Mouse (Mus musculus): ENCODE data around the gene Gab2. TPM values are rescaled to one million over a fixed set of nuclear protein-coding genes. Genes with fewer than 3 reads are reported as not detected.

Gene Gab2
- total RNA-seq, 2 experiments from 2014 or later = 8.7 to 9.8 TPM

GRCm38 (mm10) chr7:97094241-97094640 is 12.9 kb downstream of the Gab2 start:
- intact Hi-C loops (cut with DNase I; ENCODE audit: low total_unique reads) = no loop called here
- DNase-seq = no peak

GRCm38 (mm10) chr7:97108119-97108518 is 26.7 kb downstream of the Gab2 start:
- intact Hi-C loops (cut with DNase I; ENCODE audit: low total_unique reads) = no loop called here
- no peak for DNase-seq

- no peak for DNase-seq
- intact Hi-C loops (cut with DNase I; ENCODE audit: low total_unique reads) = no loop called here
These were observed 47.6 kb downstream of the Gab2 start for GRCm38 (mm10) chr7:97128949-97129348.

- intact Hi-C loops (cut with DNase I; ENCODE audit: low total_unique reads) = no loop called here
- no peak for DNase-seq
These were observed 55.1 kb downstream of the Gab2 start for GRCm38 (mm10) chr7:97136453-97136852.

- intact Hi-C loops (cut with DNase I; ENCODE audit: low total_unique reads) = no loop called here
These were observed 69.9 kb downstream of the Gab2 start for GRCm38 (mm10) chr7:97151082-97151813.

GRCm38 (mm10) chr7:97154756-97155487 is 73.5 kb downstream of the Gab2 start:
- peak; percentile 35 for DNase-seq

More at GRCm38 (mm10) chr7:97151082-97151813, 69.9 kb downstream of the Gab2 start:
- no peak for DNase-seq

GRCm38 (mm10) chr7:97164261-97164660 is 82.9 kb downstream of the Gab2 start:
- DNase-seq = no peak
- intact Hi-C loops (cut with DNase I; ENCODE audit: low total_unique reads) = no loop called here

More at GRCm38 (mm10) chr7:97154756-97155487, 73.5 kb downstream of the Gab2 start:
- intact Hi-C loops (cut with DNase I; ENCODE audit: low total_unique reads) = no loop called here

GRCm38 (mm10) chr7:97171089-97171488 is 89.7 kb downstream of the Gab2 start:
- no peak for DNase-seq
- intact Hi-C loops (cut with DNase I; ENCODE audit: low total_unique reads) = no loop called here

- intact Hi-C loops (cut with DNase I; ENCODE audit: low total_unique reads) = no loop called here
- no peak for DNase-seq
These were observed 90.3 kb downstream of the Gab2 start for GRCm38 (mm10) chr7:97171719-97172118.

GRCm38 (mm10) chr7:97172126-97172525 is 90.7 kb downstream of the Gab2 start:
- no peak for DNase-seq
- intact Hi-C loops (cut with DNase I; ENCODE audit: low total_unique reads) = no loop called here

GRCm38 (mm10) chr7:97181931-97182330 is 100.5 kb downstream of the Gab2 start:
- DNase-seq = no peak
- intact Hi-C loops (cut with DNase I; ENCODE audit: low total_unique reads) = no loop called here

GRCm38 (mm10) chr7:97183426-97183825 is 102.0 kb downstream of the Gab2 start:
- DNase-seq = no peak
- intact Hi-C loops (cut with DNase I; ENCODE audit: low total_unique reads) = no loop called here

GRCm38 (mm10) chr7:97184005-97184404 is 102.6 kb downstream of the Gab2 start:
- DNase-seq = no peak
- intact Hi-C loops (cut with DNase I; ENCODE audit: low total_unique reads) = no loop called here

- DNase-seq = no peak
- intact Hi-C loops (cut with DNase I; ENCODE audit: low total_unique reads) = no loop called here
These were observed 106.1 kb downstream of the Gab2 start for GRCm38 (mm10) chr7:97187387-97188081.

- DNase-seq = no peak
- intact Hi-C loops (cut with DNase I; ENCODE audit: low total_unique reads) = no loop called here
These were observed 107.7 kb downstream of the Gab2 start for GRCm38 (mm10) chr7:97189116-97189515.

- no peak for DNase-seq
- intact Hi-C loops (cut with DNase I; ENCODE audit: low total_unique reads) = no loop called here
These were observed 122.5 kb downstream of the Gab2 start for GRCm38 (mm10) chr7:97203907-97204306.

GRCm38 (mm10) chr7:97208811-97209549 is 127.6 kb downstream of the Gab2 start:
- no peak for DNase-seq
- intact Hi-C loops (cut with DNase I; ENCODE audit: low total_unique reads) = no loop called here

GRCm38 (mm10) chr7:97210064-97210685 is 128.8 kb downstream of the Gab2 start:
- no peak for DNase-seq
- intact Hi-C loops (cut with DNase I; ENCODE audit: low total_unique reads) = no loop called here

- DNase-seq = no peak
- intact Hi-C loops (cut with DNase I; ENCODE audit: low total_unique reads) = no loop called here
These were observed 129.7 kb downstream of the Gab2 start for GRCm38 (mm10) chr7:97211117-97211516.
